In the genomic region with DNA sequence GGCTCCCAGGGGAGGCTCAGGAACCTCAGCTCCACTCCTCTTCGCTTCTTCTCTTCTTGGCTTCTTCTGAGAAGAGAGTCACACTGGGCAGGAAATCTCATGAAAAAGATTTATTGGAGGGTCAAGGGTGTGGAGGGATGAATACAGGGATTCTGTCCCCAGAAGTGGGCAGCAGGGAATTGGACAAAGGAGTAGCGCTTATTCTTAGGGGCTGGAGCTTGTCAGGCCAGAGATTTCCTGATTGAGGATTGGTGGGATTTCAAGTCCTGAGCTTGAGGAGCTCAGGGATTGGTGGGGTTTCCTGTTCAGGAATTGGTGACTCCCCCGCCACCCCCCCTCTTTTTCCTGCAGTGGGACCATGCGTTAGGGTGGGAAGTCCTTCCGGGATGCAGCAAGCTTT, we compare ENCODE assay signal across 21 mouse cellular contexts.
A peak's percentile ranks its signal among the peaks of the same experiment; 100 is the strongest.
DNase-seq lines count a peak whose midpoint lies in the region; ATAC-seq and TF ChIP-seq lines count a peak whose summit lies in the region.
"Had no signal": no experiment of that assay in that cellular context is flagged by ENCODE, and none has a peak within 500 bp of the region (broad histone marks: within the 10 kb centered on the region; RNA-seq: fewer than 3 reads in every experiment).

No protein-coding gene starts in this region.

- no peaks in the 10 kb centered on the region for H3K9me3 ChIP-seq in intestine, embryonic 14.5 days (ENCODE audit: control insufficient read depth, low read length)
- no peaks in the 10 kb centered on the region for H3K9me3 ChIP-seq in intestine, embryonic 15.5 days
- no peaks in the 10 kb centered on the region for H3K9me3 ChIP-seq in kidney, postnatal 0 days (replicated peaks; ENCODE audit: low read length)
- H3K9me3 ChIP-seq in neural tube, embryonic 11.5 days (ENCODE audit: control insufficient read depth, low read length) = no peaks in the 10 kb centered on the region
- no peaks in the 10 kb centered on the region for H3K9me3 ChIP-seq in neural tube, embryonic 15.5 days (replicated peaks)
- H3K9me3 ChIP-seq in limb, embryonic 14.5 days (ENCODE audit: control insufficient read depth, low read length) = no peaks in the 10 kb centered on the region
- H3K9me3 ChIP-seq: embryonic facial prominence, embryonic 12.5 days; forebrain, embryonic 15.5 days; heart, embryonic 10.5 days had no signal

- no peak for TF ChIP-seq POLR2A in limb, embryonic 14.5 days (IDR thresholded peaks at IDR 0.05; ENCODE audit: borderline replicate concordance, extremely low read depth, insufficient read depth, insufficient read length)

- 76% methylated on average over 5 of the region's 5 CpGs for WGBS in intestine, embryonic 14.5 days
- WGBS in intestine, embryonic 15.5 days = 78% methylated on average over 5 of the region's 5 CpGs
- 36% methylated on average over 5 of the region's 5 CpGs for WGBS in kidney, postnatal 0 days
- 67% methylated on average over 5 of the region's 5 CpGs for WGBS in neural tube, embryonic 11.5 days
- 69% methylated on average over 5 of the region's 5 CpGs for WGBS in neural tube, embryonic 15.5 days
- WGBS in limb, embryonic 14.5 days = 63% methylated on average over 5 of the region's 5 CpGs

- H3K4me3 ChIP-seq in intestine, embryonic 14.5 days (ENCODE audit: low read depth, low read length) = no peak overlapping the region
- H3K4me3 ChIP-seq in intestine, embryonic 15.5 days (replicated peaks) = no peak overlapping the region
- no peak overlapping the region for H3K4me3 ChIP-seq in kidney, postnatal 0 days (replicated peaks; ENCODE audit: low read depth, low read length)
- no peak overlapping the region for H3K4me3 ChIP-seq in neural tube, embryonic 11.5 days (ENCODE audit: low read depth, low read length)
- H3K4me3 ChIP-seq in neural tube, embryonic 15.5 days (replicated peaks) = no peak overlapping the region
- H3K4me3 ChIP-seq in limb, embryonic 14.5 days (replicated peaks; ENCODE audit: low read length) = no peak overlapping the region
- H3K4me3 ChIP-seq: embryonic facial prominence, embryonic 12.5 days; forebrain, embryonic 15.5 days; heart, embryonic 10.5 days had no signal

- no peaks in the 10 kb centered on the region; the same call in none of the 2 replicates for H3K4me1 ChIP-seq in intestine, embryonic 14.5 days (replicated peaks; ENCODE audit: control insufficient read depth, insufficient read depth, low read length)
- 0 out of 2 replicates have a peak, but pooled peaks cover 4% of the 10 kb centered on the region for H3K4me1 ChIP-seq in intestine, embryonic 15.5 days (replicated peaks)
- no peaks in the 10 kb centered on the region for H3K4me1 ChIP-seq in kidney, postnatal 0 days (replicated peaks; ENCODE audit: insufficient read depth, low read length)
- no peaks in the 10 kb centered on the region for H3K4me1 ChIP-seq in neural tube, embryonic 11.5 days (ENCODE audit: control insufficient read depth, insufficient read depth, low read length)
- H3K4me1 ChIP-seq in neural tube, embryonic 15.5 days = peaks cover 24% of the 10 kb centered on the region
- H3K4me1 ChIP-seq in limb, embryonic 14.5 days (ENCODE audit: control insufficient read depth, insufficient read depth, low read length) = peaks cover 8% of the 10 kb centered on the region
- H3K4me1 ChIP-seq: forebrain, embryonic 15.5 days had no signal

- no peaks in the 10 kb centered on the region for H3K36me3 ChIP-seq in intestine, embryonic 14.5 days (ENCODE audit: control insufficient read depth, insufficient read depth, low read length)
- no peaks in the 10 kb centered on the region for H3K36me3 ChIP-seq in intestine, embryonic 15.5 days
- H3K36me3 ChIP-seq in kidney, postnatal 0 days (ENCODE audit: insufficient read depth, low read length) = no peaks in the 10 kb centered on the region
- no peaks in the 10 kb centered on the region for H3K36me3 ChIP-seq in neural tube, embryonic 11.5 days (ENCODE audit: control insufficient read depth, insufficient read depth, low read length)
- no peaks in the 10 kb centered on the region for H3K36me3 ChIP-seq in neural tube, embryonic 15.5 days
- H3K36me3 ChIP-seq in limb, embryonic 14.5 days (ENCODE audit: control insufficient read depth, insufficient read depth, low read length) = no peaks in the 10 kb centered on the region
- H3K36me3 ChIP-seq: embryonic facial prominence, embryonic 12.5 days; forebrain, embryonic 15.5 days; heart, embryonic 10.5 days had no signal

- no peak overlapping the region for H3K4me2 ChIP-seq in intestine, embryonic 14.5 days (ENCODE audit: low read length)
- H3K4me2 ChIP-seq in intestine, embryonic 15.5 days (replicated peaks) = no peak overlapping the region; the same call in 1 of the 2 replicates
- peak overlapping the region; percentile 26 for H3K4me2 ChIP-seq in kidney, postnatal 0 days (ENCODE audit: low read length)
- H3K4me2 ChIP-seq in neural tube, embryonic 11.5 days (ENCODE audit: low read depth) = 0 out of 2 replicates have a peak overlapping the region, but pooled peaks have one; percentile 21
- H3K4me2 ChIP-seq in neural tube, embryonic 15.5 days = no peak overlapping the region; the same call in 1 of the 2 replicates
- peak overlapping the region; percentile 26; the same call in 1 of the 2 replicates for H3K4me2 ChIP-seq in limb, embryonic 14.5 days (replicated peaks; ENCODE audit: low read depth, low read length, severe bottlenecking)
- H3K4me2 ChIP-seq: embryonic facial prominence, embryonic 12.5 days; forebrain, embryonic 15.5 days had no signal

- no peak for TF ChIP-seq CTCF in kidney, postnatal 0 days (IDR thresholded peaks at IDR 0.05; ENCODE audit: low read depth)

- no peak for ATAC-seq in intestine, embryonic 14.5 days (replicated peaks; ENCODE audit: low FRiP score, low TSS enrichment, low read depth)
- no peak for ATAC-seq in intestine, embryonic 15.5 days
- ATAC-seq in kidney, postnatal 0 days (replicated peaks; ENCODE audit: low FRiP score, low read depth) = peak; percentile 59
- ATAC-seq in neural tube, embryonic 11.5 days (ENCODE audit: insufficient read depth, low FRiP score, low TSS enrichment) = no peak
- ATAC-seq in neural tube, embryonic 15.5 days (ENCODE audit: low FRiP score) = no peak
- ATAC-seq in limb, embryonic 14.5 days (ENCODE audit: low FRiP score, low read depth) = no peak
- ATAC-seq: activated CD4-positive, CD25-positive, alpha-beta regulatory T cell, adult 4 months; forebrain, embryonic 15.5 days; Patski had no signal

- peak overlapping the region; percentile 18; the same call in 1 of the 2 replicates for H3K27ac ChIP-seq in intestine, embryonic 14.5 days (ENCODE audit: low read depth)
- H3K27ac ChIP-seq in intestine, embryonic 15.5 days = no peak overlapping the region
- no peak overlapping the region for H3K27ac ChIP-seq in kidney, postnatal 0 days
- H3K27ac ChIP-seq in neural tube, embryonic 11.5 days (ENCODE audit: low read depth, low read length) = no peak overlapping the region
- H3K27ac ChIP-seq in neural tube, embryonic 15.5 days (replicated peaks) = no peak overlapping the region; the same call in 1 of the 2 replicates
- H3K27ac ChIP-seq in limb, embryonic 14.5 days (replicated peaks; ENCODE audit: low read depth, low read length) = no peak overlapping the region
- H3K27ac ChIP-seq: forebrain, embryonic 15.5 days; heart, embryonic 10.5 days had no signal

- no peaks in the 10 kb centered on the region for H3K27me3 ChIP-seq in intestine, embryonic 14.5 days (replicated peaks; ENCODE audit: control insufficient read depth, insufficient read depth, low read length)
- H3K27me3 ChIP-seq in intestine, embryonic 15.5 days (replicated peaks) = no peaks in the 10 kb centered on the region
- H3K27me3 ChIP-seq in kidney, postnatal 0 days (ENCODE audit: insufficient read depth, low read length) = no peaks in the 10 kb centered on the region
- no peaks in the 10 kb centered on the region for H3K27me3 ChIP-seq in neural tube, embryonic 11.5 days (ENCODE audit: control insufficient read depth, insufficient read depth, low read length)
- H3K27me3 ChIP-seq in neural tube, embryonic 15.5 days (replicated peaks) = no peaks in the 10 kb centered on the region
- no peaks in the 10 kb centered on the region; the same call in 1 of the 2 replicates for H3K27me3 ChIP-seq in limb, embryonic 14.5 days (ENCODE audit: control insufficient read depth, insufficient read depth, low read length)
- H3K27me3 ChIP-seq: embryonic facial prominence, embryonic 12.5 days; forebrain, embryonic 15.5 days had no signal

- DNase-seq in intestine, embryonic 14.5 days (ENCODE audit: low spot score) = no peak
- DNase-seq in kidney, postnatal 0 days (ENCODE audit: low spot score) = peak; percentile 76
- no peak for DNase-seq in kidney, postnatal 25 days
- no peak for DNase-seq in neural tube, embryonic 11.5 days (ENCODE audit: low spot score)
- DNase-seq in limb, embryonic 14.5 days (ENCODE audit: low spot score) = no peak
- DNase-seq in layer of hippocampus, postnatal 10 days (ENCODE audit: low spot score in 2 of 2) = no peak
- DNase-seq: adrenal gland, postnatal 14 days; cerebellum, adult 11-12 months; cerebellum, adult 9-10 months; cerebellum, postnatal 25 days; gastrocnemius, postnatal 10 days; heart, adult 18-20 months; heart, postnatal 10 days; heart, postnatal 4 days had no signal

- H3K9ac ChIP-seq in intestine, embryonic 14.5 days (ENCODE audit: low read length) = no peak overlapping the region
- no peak overlapping the region for H3K9ac ChIP-seq in intestine, embryonic 15.5 days
- no peak overlapping the region for H3K9ac ChIP-seq in kidney, postnatal 0 days (ENCODE audit: low read depth, low read length)
- no peak overlapping the region for H3K9ac ChIP-seq in neural tube, embryonic 11.5 days (ENCODE audit: low read length)
- no peak overlapping the region for H3K9ac ChIP-seq in neural tube, embryonic 15.5 days (replicated peaks)
- H3K9ac ChIP-seq in limb, embryonic 14.5 days (ENCODE audit: low read depth, low read length, severe bottlenecking) = no peak overlapping the region
- H3K9ac ChIP-seq: embryonic facial prominence, embryonic 12.5 days; forebrain, embryonic 15.5 days had no signal

Comparison
In these comparisons a context has a peak if more than half of its experiments do, and no peak if none do; other contexts are left out.
1. H3K4me2 ChIP-seq: peak in kidney, postnatal 0 days (single experiment), neural tube, embryonic 11.5 days (single experiment) and limb, embryonic 14.5 days (single experiment); none in intestine, embryonic 14.5 days (single experiment), intestine, embryonic 15.5 days (single experiment) and neural tube, embryonic 15.5 days (single experiment).